Mouse (Mus musculus) embryonic facial prominence, embryonic 10.5 days (tissue): ENCODE results near the gene Rpl41. TPM values are rescaled to one million over a fixed set of nuclear protein-coding genes. Genes with fewer than 3 reads are reported as not detected.

Experiments
- DNase-seq: peaks from one replicate; pipeline ENCODE4 v3.0.0-alpha.2; 2017; ENCODE audit warnings: low spot score
- H3K27ac ChIP-seq: fragments of 300-500 bp; sonication (generic); replicated peaks from 2 replicates; pipeline ENCODE4 v1.5.1; 2016; ENCODE audit warnings: mild to moderate bottlenecking
- H3K27me3 ChIP-seq: fragments of 300-500 bp; sonication (generic); replicated peaks from 2 replicates; pipeline ENCODE4 v1.6.1; 2016; ENCODE audit warnings: low read depth, mild to moderate bottlenecking; ENCODE audit not compliant: poor library complexity, severe bottlenecking
- H3K36me3 ChIP-seq: fragments of 300-500 bp; sonication (generic); replicated peaks from 2 replicates; pipeline ENCODE4 v1.6.1; 2016; ENCODE audit warnings: mild to moderate bottlenecking, moderate library complexity
- H3K4me1 ChIP-seq: fragments of 300-500 bp; sonication (generic); 2 replicates; pipeline ENCODE4 v1.6.1; 2016
- H3K4me3 ChIP-seq: fragments of 300-500 bp; sonication (generic); 2 replicates; pipeline ENCODE4 v1.5.1; 2016; ENCODE audit warnings: mild to moderate bottlenecking, moderate library complexity
- H3K9me3 ChIP-seq: fragments of 300-500 bp; sonication (generic); 2 replicates; pipeline ENCODE4 v1.6.1; 2016; ENCODE audit warnings: mild to moderate bottlenecking
- WGBS: fragments of 180-500 bp; shearing (Covaris S2); methylation state at CpG from one replicate; pipeline ENCODE4 v1.1.7; 2016; 5-methylcytosine and 5-hydroxymethylcytosine counted together
- polyA plus RNA-seq: library from polyadenylated mRNA; unstranded; fragments of >200 nt; fragmentation: Nextera tagmentation; extraction: Ambion mirVana; gene quantifications from 2 replicates; pipeline ENCODE4 v1.2.1, GENCODE M21; 2016

Gene Rpl41
- polyA plus RNA-seq = 3,494 and 3,561 TPM in 2 replicates

- Histone ChIP-seq H3K4me3 (peak within 1 kb of the TSS; percentile 88), H3K4me1 (peaks cover 25% of the 10 kb centered on the region), H3K27me3 (no peaks in the 10 kb centered on the region), H3K9me3 (no peaks in the 10 kb centered on the region), H3K27ac (peak within 1 kb of the TSS; percentile 97), H3K36me3 (peaks cover 23% of the 10 kb centered on the region)
- WGBS = under 1% methylated on average over 31 of the region's 31 CpGs
- DNase-seq = peak; percentile 95
Measured at GRCm38 (mm10) chr10:128548947-128549681, at the start of gene Rpl41. Rpl41 (minus strand) TSS chr10:128549305.

DNA sequence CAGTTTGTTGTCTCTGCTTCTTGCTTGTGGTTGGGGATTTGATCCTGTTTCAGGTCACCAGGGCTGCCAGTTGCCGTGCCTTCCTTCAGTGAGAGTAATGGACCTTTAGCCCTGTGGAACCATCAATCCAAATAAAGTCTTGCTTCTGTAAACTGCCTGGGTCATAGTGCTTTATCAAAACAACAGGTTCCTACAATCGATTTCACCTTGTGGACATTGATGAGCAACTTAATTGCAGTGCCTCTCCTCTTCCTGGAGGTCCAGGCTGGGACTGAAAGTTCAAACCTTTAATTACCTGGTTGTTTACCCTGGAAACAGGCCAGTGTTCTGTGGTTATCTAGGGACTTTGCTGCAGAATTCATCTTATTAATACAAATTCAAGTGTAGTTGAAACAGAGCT is 49.4 kb upstream of the Rpl41 start:
- H3K9me3 ChIP-seq = no peaks in the 10 kb centered on the region
- H3K36me3 ChIP-seq = no peaks in the 10 kb centered on the region
- H3K27ac ChIP-seq = no peak overlapping the region
- no peak for DNase-seq
- 71% methylated on average over 2 of the region's 2 CpGs for WGBS
- no peak overlapping the region for H3K4me3 ChIP-seq
- H3K4me1 ChIP-seq = no peaks in the 10 kb centered on the region
- no peaks in the 10 kb centered on the region for H3K27me3 ChIP-seq

- H3K4me1 ChIP-seq = peaks cover 24% of the 10 kb centered on the region
- H3K9me3 ChIP-seq = no peaks in the 10 kb centered on the region
- H3K36me3 ChIP-seq = no peaks in the 10 kb centered on the region
- no peak overlapping the region for H3K27ac ChIP-seq
- peaks cover 25% of the 10 kb centered on the region for H3K27me3 ChIP-seq
- DNase-seq = no peak
- 82% methylated on average over 5 of the region's 5 CpGs for WGBS
- H3K4me3 ChIP-seq = no peak overlapping the region
Measured at GRCm38 (mm10) chr10:128592797-128593196, 43.7 kb upstream of the Rpl41 start.

DNA sequence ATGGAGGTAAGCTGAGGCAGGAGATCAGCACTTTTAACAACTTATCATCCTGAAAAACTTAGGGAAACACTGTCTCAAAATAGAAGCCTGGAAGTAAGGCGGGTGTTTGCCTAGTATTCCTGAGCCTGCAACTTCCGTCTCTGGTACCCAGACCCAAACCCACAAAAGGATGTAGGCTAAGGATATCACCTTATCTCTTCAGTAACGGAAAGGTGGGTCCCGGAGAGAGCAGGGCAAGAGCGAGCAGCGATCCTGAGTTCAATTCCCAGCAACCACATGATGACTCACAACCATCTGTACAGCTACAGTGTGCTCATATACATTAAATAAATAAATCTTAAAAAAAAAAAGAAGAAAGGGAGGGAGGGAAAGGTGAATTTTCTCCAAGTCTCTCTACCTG is 42.3 kb upstream of the Rpl41 start:
- Histone ChIP-seq H3K27ac (no peak overlapping the region), H3K27me3 (peaks cover 39% of the 10 kb centered on the region), H3K4me3 (no peak overlapping the region), H3K4me1 (peaks cover 37% of the 10 kb centered on the region), H3K36me3 (no peaks in the 10 kb centered on the region), H3K9me3 (no peaks in the 10 kb centered on the region)
- WGBS = 89% methylated on average over 6 of the region's 6 CpGs
- DNase-seq = no peak

GRCm38 (mm10) chr10:128590193-128590690 is 41.1 kb upstream of the Rpl41 start:
- Histone ChIP-seq H3K27ac (peak overlapping the region; percentile 78), H3K4me1 (peaks cover 42% of the 10 kb centered on the region), H3K36me3 (no peaks in the 10 kb centered on the region), H3K27me3 (peaks cover 51% of the 10 kb centered on the region), H3K4me3 (peak overlapping the region; percentile 71), H3K9me3 (no peaks in the 10 kb centered on the region)
- under 1% methylated on average over 43 of the region's 43 CpGs for WGBS
- peak; percentile 85 for DNase-seq

DNA sequence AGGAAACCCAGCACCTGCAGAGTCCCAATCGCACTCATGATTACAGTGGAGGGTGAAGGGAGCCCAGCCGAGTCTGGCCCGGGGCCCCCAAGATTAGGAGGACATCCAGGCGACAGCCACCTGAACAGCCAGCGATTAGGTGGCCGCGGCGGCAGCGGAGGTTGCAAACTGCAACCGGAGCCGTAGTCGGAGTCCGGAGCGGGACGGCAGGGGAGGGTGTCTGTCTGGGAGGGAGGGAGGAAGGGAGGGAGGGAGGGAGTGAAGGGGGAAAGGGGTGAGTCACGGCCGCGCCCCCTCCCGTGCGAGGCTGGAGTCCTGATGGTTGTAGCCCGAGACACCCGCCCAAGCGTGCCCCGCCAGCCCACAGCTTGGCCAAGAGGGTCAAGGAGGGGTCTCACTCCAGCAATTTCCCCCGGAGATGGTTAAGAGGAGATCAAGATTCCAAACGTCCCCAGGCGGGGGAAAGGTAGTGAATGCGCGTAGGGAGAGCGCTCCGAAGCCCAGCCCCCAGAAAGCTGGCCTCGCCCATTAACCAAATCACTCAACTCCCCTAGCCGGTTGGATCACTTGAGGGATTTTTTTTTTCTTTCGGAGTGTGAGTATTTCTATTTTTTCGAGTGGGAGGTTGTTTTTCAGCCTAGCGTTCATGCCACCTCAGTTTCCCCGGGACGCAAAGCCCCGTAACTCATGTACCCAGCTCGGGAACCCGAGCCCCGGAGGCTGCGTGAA is 40.5 kb upstream of the Rpl41 start, which contains the start of gene Erbb3:
Erbb3 (minus strand) TSS at position 189 of the 729 bp plus-strand sequence.
- Histone ChIP-seq H3K9me3 (no peaks in the 10 kb centered on the region), H3K4me3 (peak within 1 kb of the TSS; percentile 71), H3K36me3 (no peaks in the 10 kb centered on the region), H3K4me1 (peaks cover 46% of the 10 kb centered on the region), H3K27me3 (peaks cover 56% of the 10 kb centered on the region), H3K27ac (peak within 1 kb of the TSS; percentile 78)
- under 1% methylated on average over 43 of the region's 43 CpGs for WGBS
- peak; percentile 75 for DNase-seq

GRCm38 (mm10) chr10:128588775-128589463 is 39.8 kb upstream of the Rpl41 start:
- Histone ChIP-seq H3K27me3 (peaks cover 63% of the 10 kb centered on the region), H3K4me1 (peaks cover 53% of the 10 kb centered on the region), H3K36me3 (no peaks in the 10 kb centered on the region), H3K27ac (peak overlapping the region; percentile 78), H3K4me3 (peak overlapping the region; percentile 71), H3K9me3 (no peaks in the 10 kb centered on the region)
- 2% methylated on average over 23 of the region's 23 CpGs for WGBS
- DNase-seq = no peak

- H3K4me3 ChIP-seq = peak overlapping the region; percentile 71
- no peaks in the 10 kb centered on the region for H3K36me3 ChIP-seq
- H3K27ac ChIP-seq = peak overlapping the region; percentile 26
- no peaks in the 10 kb centered on the region for H3K9me3 ChIP-seq
- H3K27me3 ChIP-seq = peaks cover 66% of the 10 kb centered on the region
- peaks cover 60% of the 10 kb centered on the region for H3K4me1 ChIP-seq
- 17% methylated on average over 1 of the region's 1 CpGs for whole genome bisulfite sequencing
- no peak for DNase-seq
Measured at GRCm38 (mm10) chr10:128588136-128588535, 39.0 kb upstream of the Rpl41 start.

DNA sequence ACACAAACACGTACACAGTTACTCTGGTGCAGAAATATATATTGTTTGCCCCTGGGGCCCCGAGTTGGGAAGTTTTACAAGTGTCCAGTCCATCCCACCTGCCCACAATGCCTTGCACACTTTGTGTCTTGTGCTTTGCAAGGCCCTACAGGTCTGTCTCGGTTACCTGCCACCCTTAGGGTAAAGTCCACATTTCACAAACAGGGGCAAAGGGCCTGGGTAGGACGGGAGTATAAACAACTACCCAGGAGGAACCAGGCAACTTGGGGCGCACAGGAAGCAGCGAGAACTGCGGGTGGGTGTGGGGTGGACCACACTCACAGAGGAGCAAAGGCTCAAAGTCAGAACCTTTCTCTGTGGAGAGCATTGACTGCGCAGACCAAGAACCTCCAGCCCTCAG is 38.6 kb upstream of the Rpl41 start:
- 39% methylated on average over 8 of the region's 8 CpGs for WGBS

DNA sequence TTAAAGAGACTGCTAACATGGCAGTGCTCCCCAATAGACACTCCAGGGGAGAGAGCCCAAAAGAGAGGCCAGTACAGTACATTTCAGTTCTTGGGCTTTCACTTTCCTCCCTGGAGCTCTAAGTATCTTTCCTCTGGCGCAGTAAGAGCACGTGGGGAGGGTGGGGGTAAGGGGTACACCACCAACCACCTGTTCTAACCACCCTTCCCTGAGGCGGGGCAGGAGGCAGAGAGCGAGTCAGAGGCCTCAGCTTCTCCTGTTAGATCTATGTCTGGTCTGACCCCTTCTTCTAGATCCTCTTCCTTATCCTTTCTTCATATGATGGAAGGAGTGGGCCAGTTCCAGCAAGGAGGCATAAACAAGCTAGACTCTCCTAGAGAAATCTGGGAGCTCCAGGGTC is 38.0 kb upstream of the Rpl41 start:
- WGBS = 36% methylated on average over 4 of the region's 4 CpGs
- no peak for DNase-seq
- Histone ChIP-seq H3K27ac (peak overlapping the region; percentile 26; the same call in 1 of the 2 replicates), H3K9me3 (no peaks in the 10 kb centered on the region), H3K36me3 (no peaks in the 10 kb centered on the region), H3K4me3 (peak overlapping the region; percentile 71; the same call in 1 of the 2 replicates), H3K27me3 (peaks cover 70% of the 10 kb centered on the region), H3K4me1 (peaks cover 63% of the 10 kb centered on the region)

More for the DNA sequence above, 38.6 kb upstream of the Rpl41 start:
- Histone ChIP-seq H3K27ac (peak overlapping the region; percentile 26; the same call in 1 of the 2 replicates), H3K4me3 (peak overlapping the region; percentile 71), H3K27me3 (peaks cover 68% of the 10 kb centered on the region), H3K4me1 (peaks cover 63% of the 10 kb centered on the region), H3K36me3 (no peaks in the 10 kb centered on the region), H3K9me3 (no peaks in the 10 kb centered on the region)
- DNase-seq = peak; percentile 19

GRCm38 (mm10) chr10:128586546-128586945 is 37.4 kb upstream of the Rpl41 start:
- WGBS = 6% methylated on average over 1 of the region's 1 CpGs
- peak overlapping the region; percentile 26 for H3K27ac ChIP-seq
- no peaks in the 10 kb centered on the region for H3K9me3 ChIP-seq
- DNase-seq = peak; percentile 38
- peaks cover 70% of the 10 kb centered on the region for H3K27me3 ChIP-seq
- H3K36me3 ChIP-seq = 0 out of 2 replicates have a peak, but pooled peaks cover 2% of the 10 kb centered on the region
- peaks cover 63% of the 10 kb centered on the region for H3K4me1 ChIP-seq
- H3K4me3 ChIP-seq = peak overlapping the region; percentile 71; the same call in 1 of the 2 replicates

DNA sequence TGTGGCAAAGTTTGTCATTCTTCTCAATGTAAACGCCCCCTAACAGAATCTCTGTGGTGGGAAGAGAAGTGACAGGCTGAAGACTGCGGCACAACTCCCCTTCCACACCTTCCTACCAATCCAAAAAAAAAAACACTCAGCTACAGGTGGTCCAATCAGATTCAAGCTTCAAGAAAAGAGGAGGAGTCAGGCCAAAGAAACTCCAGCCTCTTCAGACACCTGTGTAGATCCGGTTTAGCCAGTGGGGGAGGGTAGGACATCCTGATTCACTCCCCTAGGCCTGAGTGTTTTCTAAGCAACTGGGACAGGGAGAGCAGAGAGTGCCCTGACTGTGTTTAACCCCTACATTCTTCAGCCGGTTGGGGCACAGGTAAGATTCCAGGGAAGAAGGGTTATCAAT is 35.3 kb upstream of the Rpl41 start:
- H3K36me3 ChIP-seq = peaks cover 4% of the 10 kb centered on the region; the same call in 1 of the 2 replicates
- no peak overlapping the region for H3K27ac ChIP-seq
- H3K4me3 ChIP-seq = peak overlapping the region; percentile 33
- H3K27me3 ChIP-seq = peaks cover 61% of the 10 kb centered on the region
- H3K9me3 ChIP-seq = no peaks in the 10 kb centered on the region
- peaks cover 53% of the 10 kb centered on the region for H3K4me1 ChIP-seq
- peak; percentile 57 for DNase-seq
- 15% methylated on average over 4 of the region's 4 CpGs for WGBS
